Mouse (Mus musculus) frontal cortex, postnatal 10 days (tissue): ENCODE data around the gene Inpp4b.
"Not testable (repeated sequence)": the region's sequence is repeated elsewhere in the genome, so short reads cannot be mapped to it uniquely, and the experiment has no call there.

Experiments
- DNase-seq, 2 experiments: peaks; one replicate each; pipeline ENCODE4 v3.0.0; 2022; ENCODE audit warnings: low spot score in 2 of 2, mixed read lengths in 1 of 2

Gene Inpp4b

GRCm38 (mm10) chr8:81992966-81993365, 650.6 kb downstream of the Inpp4b start:
- DNase-seq = no peak

- DNase-seq = no peak
Measured at GRCm38 (mm10) chr8:81996239-81996638, 653.9 kb downstream of the Inpp4b start.

- no peak for DNase-seq
Measured at GRCm38 (mm10) chr8:81996823-81997222, 654.5 kb downstream of the Inpp4b start.

GRCm38 (mm10) chr8:82004158-82004557, 661.8 kb downstream of the Inpp4b start:
- no peak for DNase-seq

- no peak for DNase-seq
Measured at GRCm38 (mm10) chr8:82005466-82005865, 663.1 kb downstream of the Inpp4b start.

GRCm38 (mm10) chr8:82017792-82018191, 675.4 kb downstream of the Inpp4b start:
- DNase-seq = no peak

- DNase-seq = peak; percentile 22 to 27
Measured at GRCm38 (mm10) chr8:82027401-82027800, 685.0 kb downstream of the Inpp4b start.

- DNase-seq = peak in 1 of 2 experiments; percentile 27
Measured at GRCm38 (mm10) chr8:82028896-82029295, 686.5 kb downstream of the Inpp4b start.

GRCm38 (mm10) chr8:82032035-82032434, 689.7 kb downstream of the Inpp4b start:
- not testable (repeated sequence) for DNase-seq

- no peak for DNase-seq
Measured at GRCm38 (mm10) chr8:82054030-82054429, 711.7 kb downstream of the Inpp4b start.

- DNase-seq = no peak
Measured at GRCm38 (mm10) chr8:82067619-82068018, 725.3 kb downstream of the Inpp4b start.

- DNase-seq = no peak
Measured at GRCm38 (mm10) chr8:82079267-82079666, 736.9 kb downstream of the Inpp4b start.

- not testable (repeated sequence) for DNase-seq
Measured at GRCm38 (mm10) chr8:82086631-82087030, 744.3 kb downstream of the Inpp4b start.

- DNase-seq = no peak
Measured at GRCm38 (mm10) chr8:82090901-82091300, 748.5 kb downstream of the Inpp4b start.

GRCm38 (mm10) chr8:82093274-82093673, 750.9 kb downstream of the Inpp4b start:
- no peak for DNase-seq

GRCm38 (mm10) chr8:82104560-82104959, 762.2 kb downstream of the Inpp4b start:
- no peak for DNase-seq

GRCm38 (mm10) chr8:82106131-82106530, 763.8 kb downstream of the Inpp4b start:
- DNase-seq = no peak

GRCm38 (mm10) chr8:82150272-82150671, 807.9 kb downstream of the Inpp4b start:
- DNase-seq = no peak

GRCm38 (mm10) chr8:82157928-82158327, 815.6 kb downstream of the Inpp4b start:
- no peak for DNase-seq
